Mouse (Mus musculus) urinary bladder, postnatal 25 days (tissue): ENCODE measurements around the gene Olfr1386.
"Not testable (repeated sequence)": the region's sequence is repeated elsewhere in the genome, so short reads cannot be mapped to it uniquely, and the experiment has no call there.

Source experiments
- DNase-seq: peaks from one replicate; pipeline ENCODE4 v3.0.0; 2022; ENCODE audit warnings: low spot score

The Olfr1386 gene

DNA sequence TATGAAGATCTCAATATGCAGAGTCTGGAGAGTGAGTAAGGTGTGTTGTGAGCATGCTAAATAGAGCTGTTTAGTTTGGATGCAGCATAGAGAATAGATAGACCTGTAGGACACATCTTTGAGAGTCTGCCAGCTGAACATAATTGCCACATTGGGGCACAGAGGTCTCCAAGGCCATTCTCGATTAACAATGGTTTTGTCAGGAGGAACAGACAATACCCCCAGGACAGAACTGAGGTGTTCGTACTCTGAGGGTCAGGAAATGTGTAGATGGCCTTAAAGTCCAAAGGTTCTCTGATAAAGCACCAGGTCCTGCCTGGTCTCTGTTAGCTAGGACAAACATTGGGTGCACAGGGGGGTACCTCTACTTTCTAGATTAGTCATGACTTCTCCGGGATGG, at the start of gene Olfr1386:
Gene Olfr1386, plus strand, starts transcription at position 301 of the 400 bp plus-strand sequence.
- not testable (repeated sequence) for DNase-seq

- DNase-seq: no peak
These were observed 42.1 kb upstream of the Olfr1386 start, which contains the start of gene Olfr1389 for GRCm38 (mm10) chr11:49422767-49423166. TSS of gene Olfr1389 (plus strand) at chr11:49423067.

GRCm38 (mm10) chr11:49425257-49425927, 39.5 kb upstream of the Olfr1386 start:
- DNase-seq: no peak

GRCm38 (mm10) chr11:49429641-49430040, 35.2 kb upstream of the Olfr1386 start:
- no peak for DNase-seq

- DNase-seq: no peak
These were observed 28.4 kb upstream of the Olfr1386 start, which contains the start of gene Olfr1388 for GRCm38 (mm10) chr11:49436411-49436810. TSS of gene Olfr1388 (plus strand) at chr11:49436624.

GRCm38 (mm10) chr11:49455043-49455442, 9.8 kb upstream of the Olfr1386 start, which contains the start of gene Olfr1387:
TSS of gene Olfr1387 (plus strand) at chr11:49455343.
- DNase-seq: no peak

DNA sequence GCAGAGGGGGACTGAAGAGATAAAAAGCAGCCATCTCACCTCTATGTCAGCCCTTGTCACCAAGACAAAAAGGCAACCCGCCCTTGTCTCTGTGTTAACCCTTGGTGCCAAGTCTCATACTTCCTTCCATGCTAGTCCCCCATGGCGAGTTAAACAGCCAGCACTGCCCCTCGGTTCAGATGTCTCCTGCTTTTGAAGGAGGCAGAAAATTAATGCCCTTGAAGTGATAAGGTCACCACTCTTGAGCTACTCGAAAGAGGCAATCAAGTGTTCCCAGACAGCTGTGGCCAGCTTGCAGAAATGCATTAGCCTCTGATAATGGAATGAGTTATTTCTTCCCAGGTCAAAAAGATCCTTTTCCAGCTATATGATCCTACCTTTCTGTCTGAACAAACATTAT, 21.1 kb downstream of the Olfr1386 start:
- DNase-seq: no peak

DNA sequence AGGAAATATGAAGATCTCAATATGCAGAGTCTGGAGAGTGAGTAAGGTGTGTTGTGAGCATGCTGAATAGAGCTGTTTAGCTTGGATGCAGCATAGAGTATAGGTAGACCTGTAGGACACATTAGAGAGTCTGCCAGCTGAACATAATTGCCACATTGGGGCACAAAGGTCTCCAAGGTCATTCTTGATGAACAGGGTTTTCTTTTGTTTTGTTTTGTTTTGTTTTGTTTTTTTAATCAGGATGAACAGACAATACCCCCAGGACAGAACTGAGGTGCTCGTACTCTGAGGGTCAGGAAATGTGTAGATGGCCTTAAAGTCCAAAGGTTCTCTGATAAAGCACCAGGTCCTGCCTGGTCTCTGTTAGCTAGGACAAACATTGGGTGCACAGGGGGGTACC, 23.9 kb downstream of the Olfr1386 start, which contains the start of gene Olfr1385:
Gene Olfr1385, plus strand, starts transcription at position 301 of the 400 bp plus-strand sequence.
- DNase-seq: not testable (repeated sequence)

DNA sequence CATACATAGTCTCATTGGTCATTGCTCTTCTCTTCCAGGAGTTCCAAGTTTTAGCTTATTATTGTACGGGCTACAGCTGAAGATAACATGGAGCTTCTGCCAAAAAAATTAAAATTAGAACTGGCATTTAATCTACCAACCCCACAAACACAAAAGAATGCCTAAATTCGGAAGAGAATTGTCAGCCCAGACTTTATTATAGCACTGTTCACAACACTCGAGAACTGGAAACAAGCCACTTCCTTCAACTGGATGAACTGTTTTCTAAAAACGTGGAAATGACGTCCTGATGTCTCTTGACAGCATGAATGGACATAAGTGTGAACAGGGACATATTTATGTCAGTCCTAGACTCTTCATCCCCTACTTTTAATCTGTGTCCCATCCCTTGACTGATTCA, 53.2 kb downstream of the Olfr1386 start:
- no peak for DNase-seq

- no peak for DNase-seq
These were observed 54.5 kb downstream of the Olfr1386 start, which contains the start of gene Olfr1383 for GRCm38 (mm10) chr11:49519348-49519747. TSS of gene Olfr1383 (plus strand) at chr11:49519648.
